Mouse (Mus musculus): ENCODE results near the gene Haus7.
"Not testable (repeated sequence)": the region's sequence is repeated elsewhere in the genome, so short reads cannot be mapped to it uniquely, and the experiment has no call there.

Gene Haus7

DNA sequence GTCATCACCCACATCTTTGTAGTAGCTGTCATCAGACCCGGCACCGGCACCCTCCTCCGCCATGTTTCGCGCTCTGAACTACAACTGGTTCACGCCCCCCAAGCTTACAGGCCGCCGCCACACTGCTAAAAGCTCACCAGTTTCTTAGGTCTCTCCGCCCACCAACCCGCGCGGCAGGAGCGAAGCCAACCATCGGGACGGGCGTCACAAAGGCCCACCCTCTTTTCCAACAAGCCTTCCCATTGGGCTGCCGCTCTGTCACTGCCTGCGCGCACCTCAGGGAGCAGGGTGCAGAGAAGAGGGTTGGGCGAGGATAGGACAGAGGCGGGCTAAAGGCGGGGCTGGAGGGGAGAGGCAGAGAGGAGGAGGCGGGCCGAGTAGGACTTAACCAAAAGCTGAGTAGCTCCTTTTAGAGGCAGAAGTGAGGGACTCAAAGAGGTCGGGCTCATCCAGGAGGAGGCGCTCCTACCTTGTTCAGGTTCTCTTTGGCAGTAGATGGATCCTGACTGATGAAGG lies at the start of gene Haus7:
Haus7 (minus strand) TSS at position 168 of the 516 bp plus-strand sequence.
- peak; percentile 100 for DNase-seq

DNA sequence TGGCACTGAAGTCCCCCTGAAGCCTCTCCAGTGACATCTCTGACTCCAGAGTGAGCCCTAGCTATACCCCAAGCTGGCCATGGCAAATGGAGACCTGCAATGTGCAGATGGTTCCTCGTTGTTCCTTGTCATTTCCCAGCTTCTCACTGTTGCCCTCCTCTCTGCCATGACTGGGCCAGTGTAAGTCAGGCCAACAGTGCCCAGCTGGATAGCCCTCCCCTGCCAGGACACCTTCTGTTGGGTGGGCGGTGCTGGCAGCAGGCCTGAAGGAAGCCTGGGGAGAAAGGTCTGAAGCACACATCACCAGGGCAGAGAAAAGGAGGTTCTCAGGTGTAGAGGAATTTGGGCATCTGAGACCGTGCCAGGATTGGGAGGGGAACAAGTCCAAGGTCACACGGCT lies 47.7 kb upstream of the Haus7 start:
- DNase-seq = no peak

DNA sequence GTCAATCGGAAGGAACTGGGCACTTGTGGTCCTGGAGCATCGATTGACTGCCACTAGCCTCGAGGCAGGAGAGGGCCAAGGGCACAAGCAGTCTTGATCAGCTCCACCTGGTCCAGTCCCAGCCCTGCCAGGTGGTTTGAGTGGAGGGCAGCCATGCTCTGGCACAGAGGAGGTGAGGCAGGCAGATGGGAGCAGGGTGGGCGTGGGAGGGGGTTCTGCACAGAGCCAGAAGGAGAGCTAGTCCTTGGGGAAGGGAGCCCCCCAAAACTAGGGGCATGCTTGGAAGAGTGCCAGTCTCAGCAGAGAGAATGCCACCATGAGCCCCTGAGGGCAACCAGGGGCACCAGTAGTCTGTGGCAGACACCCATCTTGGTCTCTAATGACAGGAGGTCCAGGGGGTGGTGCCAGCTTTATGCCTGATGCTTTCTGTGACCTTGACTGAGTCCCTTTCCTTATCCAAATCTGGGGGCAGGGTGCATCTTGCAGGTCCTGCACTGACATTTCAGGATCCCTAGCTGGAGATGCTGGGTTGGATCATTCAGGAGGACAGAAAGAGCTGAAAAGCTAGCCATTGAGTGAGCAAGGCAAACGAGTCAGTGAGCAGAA lies 46.4 kb upstream of the Haus7 start:
- no peak for DNase-seq

DNA sequence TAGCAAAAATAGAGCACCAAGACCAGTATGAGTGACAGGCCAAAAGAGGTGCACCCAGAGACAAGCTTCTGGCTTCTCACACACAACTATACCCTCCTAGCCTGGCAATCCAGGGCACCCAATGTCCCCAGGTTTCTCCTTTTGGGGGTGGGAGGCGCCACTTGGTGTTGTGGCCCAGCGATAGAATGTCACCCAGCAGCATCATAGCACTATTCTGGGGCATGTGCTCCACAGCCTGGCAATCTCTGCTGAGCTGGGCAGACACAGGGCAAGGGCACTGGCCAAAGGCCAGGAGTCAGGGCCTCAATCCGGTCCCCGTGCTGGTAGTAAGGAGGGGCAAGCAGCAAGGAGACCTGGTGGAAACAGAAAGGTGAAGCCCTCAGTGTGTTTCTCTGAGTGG lies 37.9 kb upstream of the Haus7 start:
- peak; percentile 94 for DNase-seq

DNA sequence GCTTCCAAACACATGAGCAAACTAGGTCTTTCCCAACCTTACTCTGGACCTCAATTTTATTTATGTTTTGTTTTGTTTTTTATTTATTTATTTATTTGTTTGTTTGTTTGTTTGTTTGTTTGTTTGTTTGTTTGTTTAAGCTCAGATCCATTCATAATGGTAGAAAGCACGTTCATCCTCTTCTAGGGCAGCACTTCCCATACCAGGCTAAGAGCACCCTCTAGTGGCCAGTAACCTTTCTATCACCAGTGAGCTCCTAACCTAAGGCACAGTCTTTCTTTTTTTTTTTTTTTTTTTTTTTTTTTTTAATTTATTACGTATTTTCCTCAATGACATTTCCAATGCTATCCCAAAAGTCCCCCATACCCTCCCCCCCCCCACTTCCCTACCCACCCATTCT lies 34.7 kb upstream of the Haus7 start:
- DNase-seq = not testable (repeated sequence)

DNA sequence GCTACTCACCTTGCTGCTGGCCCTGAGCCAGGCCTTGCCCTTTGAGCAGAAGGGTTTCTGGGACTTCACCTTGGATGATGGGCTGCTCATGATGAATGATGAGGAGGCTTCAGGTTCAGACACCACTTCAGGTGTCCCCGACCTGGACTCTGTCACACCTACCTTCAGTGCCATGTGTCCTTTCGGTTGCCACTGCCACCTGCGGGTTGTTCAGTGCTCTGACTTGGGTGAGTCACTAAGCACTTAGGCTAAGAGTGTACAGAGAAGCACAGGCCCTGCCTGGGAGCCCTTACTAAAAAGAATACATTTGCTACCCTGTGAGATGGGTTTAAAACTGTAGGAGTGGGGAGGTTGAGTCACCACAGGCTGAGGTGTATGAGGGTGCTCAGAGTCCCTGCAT lies 32.0 kb upstream of the Haus7 start:
- DNase-seq = no peak

DNA sequence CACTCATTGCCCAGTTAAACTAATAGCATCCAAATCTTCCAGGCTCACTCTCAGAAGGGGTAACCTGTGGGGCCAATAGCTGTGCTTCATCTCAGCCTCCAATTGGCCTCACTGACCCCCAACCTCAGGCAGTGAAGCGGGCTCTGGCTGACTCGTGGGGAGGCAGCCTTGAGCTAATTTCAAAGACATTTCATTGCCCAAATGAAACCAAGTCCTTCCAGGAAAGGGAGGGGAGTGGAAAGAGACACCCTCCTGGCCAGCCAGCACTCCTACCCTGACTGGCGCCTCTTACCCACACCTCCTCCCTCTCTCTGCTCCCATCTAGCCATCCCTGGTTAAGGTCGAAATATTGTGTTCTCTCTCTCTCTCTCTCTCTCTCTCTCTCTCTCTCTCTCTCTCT lies 31.3 kb upstream of the Haus7 start:
- DNase-seq = no peak

DNA sequence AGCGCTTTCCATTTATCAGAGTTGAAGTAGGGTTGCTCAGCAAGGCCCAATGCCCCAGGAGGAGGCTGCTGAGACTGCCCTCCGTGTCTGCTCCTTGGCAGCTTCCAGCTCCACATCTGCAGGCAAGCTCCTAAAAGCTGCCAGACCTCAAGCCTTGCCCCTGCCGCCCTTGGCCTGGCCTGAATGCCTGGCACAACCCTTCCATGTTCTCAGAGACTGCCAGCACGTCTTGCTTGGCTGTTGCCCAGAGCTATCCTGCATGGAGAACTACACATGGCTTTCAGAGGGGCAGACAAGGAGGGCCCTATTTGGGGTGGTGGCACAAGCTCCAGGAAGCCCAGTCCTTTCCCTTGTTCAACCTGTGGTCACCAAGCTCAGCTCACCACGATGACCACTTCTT lies 28.1 kb upstream of the Haus7 start:
- peak; percentile 92 for DNase-seq

DNA sequence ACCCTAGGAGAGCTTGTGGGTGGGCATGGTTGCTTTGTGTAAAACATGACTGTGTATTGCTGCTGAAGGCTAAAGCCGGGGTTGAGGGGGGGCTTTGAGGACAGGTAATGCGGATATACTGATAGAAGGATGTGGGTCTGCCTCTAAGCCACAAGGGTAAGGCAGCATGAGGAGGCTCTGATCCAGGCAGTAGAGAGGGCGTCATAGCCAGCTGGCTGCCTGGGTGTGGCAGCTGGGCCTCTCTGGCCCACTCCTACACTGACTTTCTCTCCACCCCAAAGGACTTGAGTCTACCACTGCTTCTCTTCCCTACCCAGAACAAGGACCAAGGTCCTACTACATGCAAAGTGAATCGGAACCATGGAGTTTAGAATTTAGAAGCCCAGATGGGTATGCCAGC lies 26.0 kb upstream of the Haus7 start:
- peak; percentile 89 for DNase-seq

DNA sequence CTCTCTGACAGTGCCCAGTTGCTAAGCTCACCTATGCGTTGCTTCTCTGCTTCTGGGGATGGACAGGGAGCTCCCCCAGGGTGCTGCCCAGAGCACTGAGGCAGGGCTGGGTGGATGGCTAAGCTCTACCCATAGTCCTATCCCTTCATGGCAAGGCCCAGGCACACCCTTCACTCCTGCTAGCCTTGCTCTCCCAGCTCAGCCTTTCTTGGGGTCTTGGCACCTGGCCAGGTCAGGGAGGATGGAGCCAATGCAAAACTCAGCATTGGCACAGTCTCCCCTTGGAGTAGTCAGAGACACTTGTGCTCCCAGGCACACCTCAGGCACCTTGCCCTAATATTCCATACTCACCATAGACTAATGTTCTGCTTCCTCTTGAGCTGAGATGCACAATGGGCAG lies 25.2 kb upstream of the Haus7 start:
- peak; percentile 90 for DNase-seq

DNA sequence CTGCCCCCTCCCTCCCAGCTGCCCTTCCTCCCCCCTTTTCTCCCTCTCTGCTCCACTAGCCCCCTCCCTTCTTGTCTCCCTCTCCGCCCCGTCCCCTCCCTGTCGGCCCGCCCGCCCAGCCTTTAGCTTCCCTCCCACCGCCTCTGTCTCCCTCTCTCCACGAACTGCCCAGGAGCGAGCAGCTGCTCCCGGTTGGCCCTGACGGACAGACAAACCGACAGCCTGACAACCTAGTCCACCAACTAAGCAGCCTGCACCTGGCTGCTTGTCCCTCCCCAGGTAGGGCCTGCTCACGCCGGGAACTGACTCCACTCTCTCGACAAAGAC lies 24.6 kb upstream of the Haus7 start, which contains the start of gene Bgn:
Bgn (plus strand) TSS at position 119 of the 327 bp plus-strand sequence.
- peak; percentile 93 for DNase-seq

DNA sequence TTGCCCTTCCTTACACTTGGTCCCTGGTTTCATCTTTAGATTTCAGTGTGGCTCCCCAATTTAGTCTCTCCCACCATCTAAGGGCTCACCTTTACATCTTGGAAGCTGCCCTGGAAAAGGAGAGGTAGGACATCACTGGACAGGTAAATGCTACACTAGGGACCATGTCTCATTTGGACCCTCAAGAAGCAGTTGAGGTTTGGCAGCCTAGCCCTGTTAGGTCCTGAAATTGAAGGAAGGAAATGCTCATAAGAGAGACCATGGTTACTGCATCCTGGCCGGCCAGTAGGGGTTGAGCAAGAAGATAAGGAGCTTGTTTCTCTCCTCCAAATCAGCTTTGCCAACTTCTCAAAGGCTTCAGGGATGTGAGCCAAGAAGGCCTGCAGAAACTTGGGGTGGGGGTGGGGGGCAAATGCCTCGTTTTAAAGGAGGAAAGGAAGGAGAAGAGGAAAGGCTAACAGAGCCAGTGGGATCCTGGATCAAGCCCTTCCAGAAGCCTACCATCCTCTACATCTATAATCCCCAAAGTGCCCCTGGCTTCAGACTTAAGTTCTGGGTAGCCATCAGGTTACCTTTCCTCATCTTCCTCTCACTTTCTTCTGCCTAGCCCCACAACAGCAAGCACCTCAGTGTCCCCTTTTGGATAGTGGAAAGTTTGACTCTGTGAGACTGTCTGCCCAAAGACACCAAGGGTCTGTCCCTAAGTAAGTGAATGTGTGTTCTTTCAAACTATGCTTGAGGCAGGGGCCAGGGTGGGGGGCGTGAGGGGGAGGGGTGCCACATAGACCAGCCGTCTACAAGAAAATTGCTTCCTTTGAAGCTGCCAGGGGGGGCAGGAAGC lies 24.0 kb upstream of the Haus7 start:
- DNase-seq = peak; percentile 91

DNA sequence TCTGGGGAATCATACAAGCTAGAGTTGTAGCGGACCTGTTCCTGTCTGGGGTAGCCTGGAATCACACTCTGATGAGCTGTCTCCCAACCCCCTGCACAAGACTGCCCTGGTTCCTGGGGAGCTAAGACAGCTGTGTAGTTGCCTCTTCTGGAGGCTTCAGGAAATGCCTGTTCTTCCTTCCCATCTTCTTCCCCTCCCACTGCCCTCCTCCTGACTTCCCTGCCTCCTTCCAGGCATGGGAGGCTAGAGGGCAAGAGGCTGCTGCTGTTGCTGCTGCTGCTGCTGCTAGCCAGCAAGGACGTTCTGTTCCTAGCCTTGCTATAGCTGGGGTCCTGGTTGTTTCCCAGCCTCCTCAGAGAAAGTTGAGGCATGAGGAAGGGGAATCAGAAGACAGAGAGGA lies 21.5 kb upstream of the Haus7 start:
- peak; percentile 96 for DNase-seq

DNA sequence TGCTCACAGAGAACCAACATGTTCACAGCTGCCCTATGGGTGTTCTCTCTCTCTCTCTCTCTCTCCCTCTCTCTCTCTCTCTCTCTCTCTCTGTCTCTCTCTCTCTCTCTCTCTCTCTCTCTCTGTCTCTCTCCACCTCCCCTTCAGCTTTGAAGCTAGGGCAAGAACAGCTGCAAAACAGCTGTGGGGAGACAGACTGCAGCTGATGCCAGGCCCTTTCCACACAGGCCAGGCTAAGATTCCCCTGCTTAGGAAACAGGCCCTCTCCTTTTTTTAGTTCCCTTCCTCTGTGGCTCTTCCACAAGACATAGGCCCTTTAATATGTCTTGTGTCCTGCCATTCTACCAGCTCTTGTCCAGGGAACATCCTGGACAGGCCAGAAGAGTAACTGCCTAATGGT lies 20.8 kb upstream of the Haus7 start:
- peak; percentile 94 for DNase-seq

DNA sequence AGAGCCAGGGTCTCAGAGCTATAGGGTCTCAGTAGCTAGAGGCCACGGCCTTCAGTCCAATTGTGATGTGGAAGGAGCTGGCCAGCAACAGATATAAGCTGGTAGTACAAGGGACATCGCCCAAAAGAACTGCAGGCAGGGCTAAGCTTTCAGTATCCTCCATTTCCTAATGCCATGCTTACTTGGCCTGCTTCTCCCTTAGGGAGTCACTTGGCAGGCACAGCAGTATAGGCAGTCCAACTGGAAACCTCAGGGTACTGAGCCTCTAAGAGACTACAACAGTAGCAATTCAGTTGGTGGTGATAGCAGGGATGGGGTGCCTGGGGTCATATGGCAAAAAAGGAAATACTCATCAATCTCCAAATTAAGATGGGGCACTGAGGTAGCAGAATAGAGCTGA lies 18.7 kb upstream of the Haus7 start:
- no peak for DNase-seq

DNA sequence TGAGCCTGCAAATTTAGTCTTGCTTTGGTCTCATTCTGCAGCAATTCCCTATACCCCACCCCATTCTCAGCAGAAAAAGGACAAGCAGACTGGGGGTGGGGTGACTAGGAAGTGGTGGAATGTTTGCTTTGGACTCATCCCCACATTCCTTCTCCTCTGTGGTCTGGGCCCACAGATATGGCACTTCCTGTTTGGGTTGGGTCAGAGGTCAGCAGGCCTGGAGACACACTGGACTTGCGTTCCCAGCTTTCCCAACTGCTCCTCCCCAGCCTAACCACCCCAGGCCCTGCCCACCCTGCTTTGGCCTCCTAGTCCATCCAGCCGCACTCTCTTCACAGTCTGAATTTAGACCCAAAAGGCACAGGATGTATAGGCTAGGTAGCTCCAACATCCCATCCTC lies 17.8 kb upstream of the Haus7 start:
- DNase-seq = peak; percentile 99

DNA sequence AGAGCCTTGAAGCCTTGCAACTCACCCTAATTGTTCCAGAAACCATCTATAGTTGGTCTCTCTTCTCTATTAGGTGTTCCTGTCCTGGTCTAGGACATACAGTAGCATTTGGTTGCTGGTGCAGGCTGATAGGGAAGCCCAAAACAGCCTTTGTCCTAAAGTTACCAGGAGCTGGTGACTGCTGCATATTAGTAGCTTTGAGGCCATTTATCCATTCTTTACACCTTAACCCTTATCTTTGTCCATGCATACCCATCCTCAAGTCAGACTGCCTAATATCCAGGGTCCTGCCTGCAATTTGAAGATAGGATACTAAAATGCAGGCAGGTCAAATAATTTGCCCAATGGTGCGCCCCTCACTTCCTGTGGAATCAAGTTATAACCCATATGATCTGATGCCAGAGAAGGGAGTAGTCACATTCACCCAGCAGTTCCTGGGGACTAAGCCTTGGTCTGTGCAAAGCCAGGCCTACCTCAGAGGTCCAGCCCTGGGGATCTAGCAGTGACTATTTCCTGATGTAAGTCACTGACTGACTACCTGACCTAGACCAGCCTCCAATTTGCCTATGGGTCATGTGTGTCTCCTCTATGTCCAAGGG lies 16.9 kb upstream of the Haus7 start:
- peak; percentile 78 for DNase-seq

DNA sequence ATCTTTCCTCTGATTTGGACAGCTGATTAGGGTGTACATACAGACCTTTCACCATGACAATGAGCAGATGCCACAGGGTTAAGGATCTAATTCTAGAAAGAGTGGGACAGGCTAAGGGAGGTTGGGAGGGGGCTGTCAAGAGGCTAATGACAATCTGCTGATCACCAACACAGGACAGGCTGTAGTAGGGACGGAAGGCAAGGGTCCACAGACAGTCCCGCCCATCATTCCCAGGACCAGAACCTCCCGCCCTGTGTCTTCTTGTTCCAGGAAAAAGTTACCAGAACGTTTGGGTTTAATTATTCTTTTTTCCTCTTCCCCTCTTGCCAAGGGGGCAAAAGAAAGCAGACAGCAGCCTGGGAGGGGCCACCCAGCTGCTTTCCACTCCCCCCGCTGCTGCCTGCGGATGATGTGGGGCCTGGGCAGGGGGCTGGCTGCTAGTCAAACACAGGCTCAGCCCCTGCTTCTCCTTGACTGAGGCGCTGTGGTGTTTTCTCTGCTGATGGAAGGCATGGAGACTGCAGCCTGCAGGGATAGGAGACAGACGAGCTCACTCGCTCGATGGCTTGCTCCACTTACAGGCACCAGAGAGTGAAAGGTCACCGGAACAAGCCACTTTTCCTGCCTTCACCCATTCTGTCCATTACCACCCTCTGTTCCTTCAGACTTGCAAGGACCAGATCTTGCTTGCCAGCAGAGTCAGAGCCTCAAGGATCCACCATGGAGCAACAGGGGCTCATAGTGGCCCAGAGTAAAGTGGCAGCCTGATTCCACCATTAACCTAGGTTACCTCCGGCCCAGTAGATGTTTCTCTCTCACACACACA lies 15.7 kb upstream of the Haus7 start:
- DNase-seq = peak; percentile 87

DNA sequence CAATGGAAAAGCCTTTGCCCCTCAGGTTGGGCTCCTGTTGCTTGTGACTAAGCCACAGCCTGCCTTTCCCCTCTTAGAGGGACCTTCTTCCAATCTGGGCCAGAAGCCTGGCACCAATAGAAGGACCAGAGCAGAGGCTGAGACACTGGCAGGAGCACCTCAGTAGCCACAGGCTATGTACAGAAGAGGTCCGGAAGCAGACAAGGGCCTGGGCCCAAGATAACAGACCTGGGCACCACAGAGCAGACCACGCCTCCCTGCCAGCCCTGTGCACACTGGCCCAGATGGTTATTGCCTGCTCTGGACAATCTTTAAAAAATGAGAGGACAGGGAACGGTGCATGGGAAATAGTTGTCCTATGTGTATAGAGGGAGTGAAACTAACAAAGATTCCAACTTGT lies 12.9 kb upstream of the Haus7 start:
- peak; percentile 66 for DNase-seq

DNA sequence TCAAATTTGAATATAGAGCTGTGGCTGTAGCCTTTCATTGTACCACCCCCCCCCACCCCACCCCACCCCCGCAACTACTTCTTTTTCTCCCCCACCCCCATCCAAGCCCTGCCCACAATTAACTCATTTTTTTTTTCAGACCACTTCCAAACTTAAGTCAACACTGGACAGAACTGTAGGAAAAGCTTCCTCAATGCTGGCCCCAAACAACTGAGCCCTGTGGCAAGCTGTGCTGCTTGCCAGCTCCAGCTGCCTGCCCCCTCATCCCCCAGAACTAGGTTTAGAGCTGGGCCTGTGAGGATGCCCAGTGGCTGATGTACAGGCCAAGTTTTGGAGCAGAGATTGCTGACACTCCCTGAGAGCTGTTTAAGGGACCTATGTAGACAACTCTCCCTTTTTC lies 9.9 kb upstream of the Haus7 start:
- peak; percentile 89 for DNase-seq

DNA sequence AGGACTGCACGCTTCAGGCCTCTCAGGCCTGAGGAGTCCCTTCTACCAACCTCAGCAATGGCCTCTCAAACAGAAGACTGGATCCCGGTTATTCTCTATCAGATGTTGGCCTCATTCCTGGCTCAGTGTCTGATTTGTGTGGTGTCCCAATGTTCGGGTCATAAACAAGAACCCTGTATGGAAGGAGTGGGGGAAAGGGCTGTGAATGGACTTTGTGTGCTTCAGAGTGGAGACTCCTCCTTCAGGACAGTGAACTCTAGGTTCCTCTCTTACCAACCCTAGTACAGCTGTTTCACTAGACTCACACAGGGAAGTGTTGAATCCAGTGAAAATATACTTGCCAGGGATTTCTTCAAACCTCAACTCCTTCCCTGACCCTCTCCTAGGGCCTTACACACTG lies 9.5 kb upstream of the Haus7 start:
- DNase-seq = peak; percentile 92

DNA sequence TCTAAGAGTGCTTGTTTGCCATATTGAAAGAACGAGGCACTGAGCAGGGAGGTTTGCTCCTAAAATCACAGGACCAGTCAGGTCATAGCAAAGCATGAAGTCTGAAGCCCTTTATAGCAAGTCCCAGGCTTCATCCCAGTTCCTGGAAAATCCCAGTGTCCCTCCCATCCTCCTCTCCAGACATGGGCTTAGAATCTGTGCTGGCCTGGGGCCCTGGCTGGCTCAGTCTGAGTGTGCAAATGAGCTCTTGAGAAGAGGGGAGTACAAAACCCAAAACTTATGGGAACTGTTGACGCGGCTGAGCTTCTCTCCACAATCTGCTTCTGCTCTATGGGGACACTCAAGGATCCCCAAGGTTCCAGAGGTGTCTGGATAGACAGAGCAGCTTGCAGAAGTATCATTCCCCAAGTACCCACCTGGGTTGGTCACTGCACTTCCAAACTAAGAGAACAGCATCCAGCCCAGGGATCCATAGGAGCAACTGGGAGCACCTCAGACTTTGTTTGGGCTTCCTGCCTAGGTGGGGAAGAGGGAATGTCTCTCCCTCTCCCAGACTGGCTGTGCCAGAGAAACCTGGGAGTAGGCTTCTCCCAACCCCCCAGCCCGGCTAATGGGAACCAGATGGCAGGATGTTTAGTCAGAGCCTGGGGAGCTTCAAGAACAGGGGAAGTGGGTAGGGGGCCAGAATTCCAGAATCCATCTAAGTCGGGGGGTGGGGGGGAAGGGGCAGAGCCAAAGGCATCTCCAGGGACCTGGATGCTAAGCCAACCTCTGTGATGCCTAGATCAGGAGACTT lies 8.8 kb upstream of the Haus7 start:
- peak; percentile 96 for DNase-seq
